Mouse (Mus musculus) stomach, embryonic 16.5 days (tissue): ENCODE data around the gene Wdsub1. TPM values are rescaled to one million over a fixed set of nuclear protein-coding genes. Genes with fewer than 3 reads are reported as not detected.

Source experiments
- ATAC-seq: fragments of 200-750 bp; cut with Nextera tagmentation; 2 replicates; pipeline ENCODE4 v1.8.0; 2017; ENCODE audit warnings: moderate number of reproducible peaks, moderate TSS enrichment; ENCODE audit not compliant: insufficient read depth, low FRiP score
- H3K27ac ChIP-seq: fragments of 300-500 bp; sonication (generic); 2 replicates; pipeline ENCODE4 v1.5.1; 2014; ENCODE audit warnings: low read length
- H3K27me3 ChIP-seq: fragments of 300-500 bp; sonication (generic); 2 replicates; pipeline ENCODE4 v1.6.1; 2014; ENCODE audit warnings: low read length, control low read depth, mixed read lengths; ENCODE audit not compliant: control insufficient read depth, insufficient read depth
- H3K36me3 ChIP-seq: fragments of 300-500 bp; sonication (generic); 2 replicates; pipeline ENCODE4 v1.6.1; 2014; ENCODE audit warnings: low read length; ENCODE audit not compliant: control insufficient read depth, insufficient read depth
- H3K4me1 ChIP-seq: fragments of 300-500 bp; sonication (generic); 2 replicates; pipeline ENCODE4 v1.6.1; 2014; ENCODE audit warnings: low read length, control low read depth, mixed read lengths; ENCODE audit not compliant: control insufficient read depth, insufficient read depth
- H3K4me2 ChIP-seq: fragments of 300-500 bp; sonication (generic); 2 replicates; pipeline ENCODE4 v1.6.1; 2014; ENCODE audit warnings: low read depth, low read length, mixed read lengths
- H3K4me3 ChIP-seq: fragments of 300-500 bp; sonication (generic); replicated peaks from 2 replicates; pipeline ENCODE4 v1.5.1; 2014; ENCODE audit warnings: mild to moderate bottlenecking, low read length
- H3K9ac ChIP-seq: fragments of 300-500 bp; sonication (generic); 2 replicates; pipeline ENCODE4 v1.6.1; 2014; ENCODE audit warnings: low read length
- H3K9me3 ChIP-seq: fragments of 300-500 bp; sonication (generic); replicated peaks from 2 replicates; pipeline ENCODE4 v1.6.1; 2016; ENCODE audit warnings: low read length, control low read depth; ENCODE audit not compliant: control insufficient read depth
- WGBS: fragments of 180-500 bp; shearing (Covaris S2); extraction: QIAGEN DNeasy Blood & Tissue Kit; methylation state at CpG from one replicate; pipeline ENCODE4 v1.1.7; 2014; 5-methylcytosine and 5-hydroxymethylcytosine counted together
- polyA plus RNA-seq: library from polyadenylated mRNA; unstranded; fragments of >200 nt; fragmentation: Nextera tagmentation; extraction: Ambion mirVana; gene quantifications from 2 replicates; pipeline ENCODE4 v1.2.1, GENCODE M21; 2015

Gene Wdsub1
- polyA plus RNA-seq, 1 experiment from 2014 or later = 34.8 TPM

DNA sequence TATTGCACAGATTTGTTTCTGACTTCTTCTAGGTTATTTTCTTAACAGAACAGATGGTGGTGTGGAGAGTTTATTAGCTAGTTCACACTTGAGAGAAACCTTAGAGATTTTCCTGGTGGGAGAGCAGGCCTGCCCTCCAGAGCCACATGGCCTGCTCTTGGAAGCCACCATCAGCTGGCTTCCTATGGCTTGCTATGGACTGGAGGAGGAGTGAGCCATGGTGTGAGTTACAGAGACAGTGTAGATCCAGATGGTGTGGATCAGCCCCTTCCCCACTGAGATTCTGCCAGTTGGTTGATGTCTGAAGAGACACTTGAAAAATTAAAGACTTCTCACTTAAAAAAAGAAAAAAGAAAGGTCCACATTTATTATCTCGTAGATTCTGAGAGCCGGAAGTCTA lies 61.3 kb downstream of the Wdsub1 start:
- Histone ChIP-seq H3K27ac (no peak overlapping the region), H3K9me3 (no peaks in the 10 kb centered on the region), H3K27me3 (no peaks in the 10 kb centered on the region), H3K4me3 (no peak overlapping the region), H3K36me3 (peaks cover 16% of the 10 kb centered on the region), H3K4me1 (no peaks in the 10 kb centered on the region), H3K9ac (no peak overlapping the region), H3K4me2 (no peak overlapping the region)
- no peak for ATAC-seq
- WGBS = 87% methylated on average over 2 of the region's 2 CpGs

DNA sequence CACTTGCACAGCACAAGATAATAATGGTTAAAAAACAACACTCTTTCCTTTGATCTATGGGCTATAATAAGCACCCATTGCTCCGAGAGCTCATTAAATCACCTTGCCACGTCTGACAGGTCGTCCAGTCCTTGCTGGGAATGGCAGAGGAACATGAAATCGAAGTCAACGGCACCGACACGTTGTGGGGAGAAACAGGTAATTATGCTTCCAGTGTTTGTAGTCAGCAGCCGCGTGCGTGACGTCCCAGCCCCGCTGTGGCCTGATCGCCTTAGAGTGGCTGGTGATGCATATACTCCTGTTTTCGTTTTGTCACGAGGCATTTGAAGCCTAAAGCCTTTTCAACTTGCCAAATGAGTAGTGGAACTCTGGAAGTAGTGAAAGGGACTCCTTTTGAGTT lies 62.3 kb downstream of the Wdsub1 start:
- H3K4me1 ChIP-seq = no peaks in the 10 kb centered on the region
- no peak overlapping the region for H3K4me2 ChIP-seq
- no peak overlapping the region for H3K4me3 ChIP-seq
- WGBS = 88% methylated on average over 15 of the region's 15 CpGs
- H3K27ac ChIP-seq = no peak overlapping the region
- H3K9me3 ChIP-seq = no peaks in the 10 kb centered on the region
- H3K36me3 ChIP-seq = peaks cover 16% of the 10 kb centered on the region
- no peaks in the 10 kb centered on the region for H3K27me3 ChIP-seq
- no peak for ATAC-seq
- H3K9ac ChIP-seq = no peak overlapping the region

GRCm38 (mm10) chr2:59819415-59819814 lies 63.0 kb downstream of the Wdsub1 start:
- Histone ChIP-seq H3K9ac (no peak overlapping the region), H3K4me3 (no peak overlapping the region), H3K4me2 (no peak overlapping the region), H3K4me1 (no peaks in the 10 kb centered on the region), H3K27ac (no peak overlapping the region), H3K27me3 (no peaks in the 10 kb centered on the region), H3K36me3 (peaks cover 16% of the 10 kb centered on the region), H3K9me3 (no peaks in the 10 kb centered on the region)
- 79% methylated on average over 6 of the region's 6 CpGs for WGBS
- ATAC-seq = no peak

DNA sequence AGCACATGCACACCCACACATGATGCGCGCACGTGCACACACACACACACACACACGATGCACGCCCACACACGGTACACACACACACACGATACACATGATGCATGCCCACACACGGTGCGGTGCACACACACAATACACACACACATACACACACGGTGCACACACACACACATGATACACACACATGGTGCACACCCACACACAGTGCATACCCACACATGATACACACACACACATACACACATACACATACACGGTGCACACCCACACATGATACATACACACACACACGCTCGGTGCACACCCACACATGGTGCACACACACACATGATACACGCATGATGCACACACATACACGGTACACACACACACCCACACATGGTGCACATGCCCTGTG lies 63.7 kb downstream of the Wdsub1 start:
- no peaks in the 10 kb centered on the region for H3K4me1 ChIP-seq
- H3K9ac ChIP-seq = no peak overlapping the region
- no peaks in the 10 kb centered on the region for H3K27me3 ChIP-seq
- no peak for ATAC-seq
- 98% methylated on average over 15 of the region's 15 CpGs for WGBS
- no peak overlapping the region for H3K4me3 ChIP-seq
- no peaks in the 10 kb centered on the region for H3K9me3 ChIP-seq
- no peak overlapping the region for H3K4me2 ChIP-seq
- no peak overlapping the region for H3K27ac ChIP-seq
- peaks cover 16% of the 10 kb centered on the region for H3K36me3 ChIP-seq

- H3K27me3 ChIP-seq = no peaks in the 10 kb centered on the region
- no peak overlapping the region for H3K4me2 ChIP-seq
- peaks cover 11% of the 10 kb centered on the region for H3K36me3 ChIP-seq
- no peak overlapping the region for H3K9ac ChIP-seq
- no peak for ATAC-seq
- H3K4me1 ChIP-seq = no peaks in the 10 kb centered on the region
- H3K4me3 ChIP-seq = no peak overlapping the region
- H3K27ac ChIP-seq = no peak overlapping the region
- WGBS = 78% methylated on average over 8 of the region's 8 CpGs
- H3K9me3 ChIP-seq = no peaks in the 10 kb centered on the region
These were observed 67.4 kb downstream of the Wdsub1 start for GRCm38 (mm10) chr2:59814997-59815396.

DNA sequence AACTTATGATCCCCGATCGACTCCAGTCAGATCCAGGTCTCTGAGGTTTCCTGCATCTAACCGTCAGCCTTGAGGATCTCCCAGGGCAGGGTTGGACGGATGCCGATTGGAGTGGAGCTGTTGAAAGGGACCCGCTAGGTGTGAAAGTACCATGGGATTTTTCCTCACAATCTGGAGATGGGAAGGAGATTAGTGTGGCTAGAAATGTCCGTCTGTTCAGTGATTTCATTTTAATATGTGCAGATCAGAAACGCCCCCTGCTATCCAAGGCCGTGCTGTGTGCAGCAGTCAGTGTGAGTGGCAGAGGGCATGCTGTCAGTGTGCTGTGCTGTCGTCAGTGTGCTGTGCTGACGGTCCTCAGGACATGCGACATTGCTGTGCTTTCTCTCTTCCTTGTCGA lies 68.9 kb downstream of the Wdsub1 start:
- Histone ChIP-seq H3K9ac (no peak overlapping the region), H3K27me3 (no peaks in the 10 kb centered on the region), H3K36me3 (peaks cover 5% of the 10 kb centered on the region; the same call in 1 of the 2 replicates), H3K4me1 (no peaks in the 10 kb centered on the region), H3K9me3 (no peaks in the 10 kb centered on the region), H3K27ac (no peak overlapping the region), H3K4me3 (no peak overlapping the region), H3K4me2 (no peak overlapping the region)
- ATAC-seq = no peak
- WGBS = 87% methylated on average over 13 of the region's 13 CpGs

DNA sequence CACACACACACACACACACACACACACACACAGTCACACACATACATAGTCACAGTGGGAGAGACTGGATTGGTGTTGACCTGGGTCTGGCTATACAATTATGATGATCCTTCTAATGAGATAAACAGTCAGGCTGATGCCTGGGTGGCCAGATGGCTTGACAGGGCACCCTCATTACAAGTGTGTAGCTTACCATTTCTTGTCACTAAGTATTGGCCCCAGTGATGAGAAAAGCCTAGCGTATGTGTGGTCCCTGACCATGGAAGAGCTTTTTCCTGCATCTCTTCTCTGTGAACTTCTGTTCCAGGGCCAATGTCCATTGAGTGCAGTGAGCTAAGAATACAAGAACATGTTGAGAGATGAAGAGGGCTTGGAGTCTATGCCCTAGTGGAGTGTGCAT lies 69.8 kb downstream of the Wdsub1 start:
- no peaks in the 10 kb centered on the region for H3K4me1 ChIP-seq
- H3K27me3 ChIP-seq = no peaks in the 10 kb centered on the region
- 92% methylated on average over 1 of the region's 1 CpGs for WGBS
- no peak overlapping the region for H3K4me2 ChIP-seq
- no peak overlapping the region for H3K27ac ChIP-seq
- no peak for ATAC-seq
- peaks cover 4% of the 10 kb centered on the region; the same call in 1 of the 2 replicates for H3K36me3 ChIP-seq
- H3K9ac ChIP-seq = no peak overlapping the region
- H3K4me3 ChIP-seq = no peak overlapping the region
- no peaks in the 10 kb centered on the region for H3K9me3 ChIP-seq

GRCm38 (mm10) chr2:59811247-59811646 lies 71.1 kb downstream of the Wdsub1 start:
- Histone ChIP-seq H3K4me1 (no peaks in the 10 kb centered on the region), H3K27ac (no peak overlapping the region), H3K27me3 (no peaks in the 10 kb centered on the region), H3K4me3 (no peak overlapping the region), H3K9ac (no peak overlapping the region), H3K4me2 (no peak overlapping the region), H3K36me3 (peaks cover 4% of the 10 kb centered on the region; the same call in 1 of the 2 replicates), H3K9me3 (no peaks in the 10 kb centered on the region)
- 70% methylated on average over 1 of the region's 1 CpGs for WGBS
- ATAC-seq = no peak

- Histone ChIP-seq H3K4me3 (no peak overlapping the region), H3K27ac (no peak overlapping the region), H3K4me1 (no peaks in the 10 kb centered on the region), H3K27me3 (no peaks in the 10 kb centered on the region), H3K4me2 (no peak overlapping the region), H3K9ac (no peak overlapping the region), H3K36me3 (peaks cover 4% of the 10 kb centered on the region; the same call in 1 of the 2 replicates), H3K9me3 (no peaks in the 10 kb centered on the region)
- 89% methylated on average over 7 of the region's 7 CpGs for WGBS
- no peak for ATAC-seq
These were observed 72.4 kb downstream of the Wdsub1 start for GRCm38 (mm10) chr2:59810039-59810438.

- Histone ChIP-seq H3K4me2 (no peak overlapping the region), H3K27ac (no peak overlapping the region), H3K4me1 (no peaks in the 10 kb centered on the region), H3K27me3 (no peaks in the 10 kb centered on the region), H3K36me3 (peaks cover 4% of the 10 kb centered on the region; the same call in 1 of the 2 replicates), H3K9ac (no peak overlapping the region), H3K4me3 (no peak overlapping the region), H3K9me3 (no peaks in the 10 kb centered on the region)
- ATAC-seq = no peak
- WGBS = 88% methylated on average over 4 of the region's 4 CpGs
These were observed 73.8 kb downstream of the Wdsub1 start for GRCm38 (mm10) chr2:59808608-59809007.
